Mouse (Mus musculus) urinary bladder, postnatal 14 days (tissue): ENCODE data around the gene Aph1b.

ENCODE experiments used
- DNase-seq: peaks from one replicate; pipeline ENCODE4 v3.0.0; 2021; ENCODE audit warnings: low spot score

Gene Aph1b

GRCm38 (mm10) chr9:66739516-66739915 lies 55.8 kb downstream of the Aph1b start:
- no peak for DNase-seq

- DNase-seq = no peak
These were observed 58.7 kb downstream of the Aph1b start for GRCm38 (mm10) chr9:66736551-66736950.

DNA sequence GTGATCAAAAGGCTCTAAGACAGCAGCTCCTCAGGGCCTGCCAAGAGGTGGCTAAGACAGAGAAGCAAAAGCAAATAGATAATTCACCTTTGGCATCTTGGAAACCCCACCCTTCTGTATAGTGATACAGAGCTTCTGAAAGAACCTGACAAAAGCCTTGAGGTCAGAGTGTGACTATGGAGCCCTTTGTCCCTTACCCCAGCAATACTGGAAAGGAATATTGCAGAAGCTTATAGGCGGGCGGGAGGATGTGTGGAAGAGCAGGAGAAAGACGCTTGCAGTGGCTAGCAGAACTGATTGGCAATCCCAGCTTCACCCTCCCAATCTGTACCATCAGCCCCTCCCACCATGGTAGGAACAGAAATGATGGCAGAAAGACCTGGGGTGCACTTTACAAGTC lies 59.3 kb downstream of the Aph1b start:
- no peak for DNase-seq

DNA sequence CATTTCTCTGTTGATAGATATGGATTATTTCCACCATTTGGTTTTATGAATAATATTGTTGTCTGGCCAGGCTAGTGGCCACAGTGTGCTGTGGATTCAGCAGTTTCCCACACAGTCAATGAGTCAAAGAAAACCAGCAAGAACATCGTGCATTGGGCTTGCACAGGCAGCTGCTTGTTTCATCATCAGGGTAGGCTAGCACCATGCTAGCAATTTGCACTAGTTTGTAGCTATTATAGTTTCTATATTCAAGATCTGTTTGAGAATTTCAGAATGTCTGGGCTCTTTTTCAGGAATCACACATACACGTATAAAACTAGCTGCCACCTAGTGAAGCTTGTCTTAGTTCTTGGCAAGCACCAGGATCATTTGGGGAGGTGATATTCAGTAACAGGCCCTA lies 60.2 kb downstream of the Aph1b start:
- DNase-seq = no peak

- DNase-seq = no peak
These were observed 60.7 kb downstream of the Aph1b start for GRCm38 (mm10) chr9:66734568-66734967.

GRCm38 (mm10) chr9:66732791-66733691 lies 62.2 kb downstream of the Aph1b start:
- DNase-seq = peak; percentile 53

- no peak for DNase-seq
These were observed 64.0 kb downstream of the Aph1b start for GRCm38 (mm10) chr9:66731284-66731683.

DNA sequence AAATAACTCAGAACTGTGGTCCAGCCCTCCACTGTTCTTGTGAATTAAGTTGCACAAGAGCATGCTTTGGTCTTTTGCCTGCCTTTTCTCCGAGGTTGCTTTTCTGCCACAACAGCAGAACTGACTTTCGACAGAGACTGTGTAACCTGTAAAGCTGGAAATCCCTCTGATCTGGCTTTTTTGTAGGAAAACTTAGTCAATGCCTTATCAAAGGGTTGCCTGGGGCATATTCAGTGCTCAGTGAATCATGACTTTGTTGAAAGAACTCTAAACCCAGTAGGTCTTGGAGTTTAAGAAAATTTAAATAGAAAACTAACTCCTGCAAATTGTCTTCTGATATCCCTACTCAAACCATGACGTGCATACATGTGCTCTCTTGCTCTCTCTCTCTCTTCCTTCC lies 64.7 kb downstream of the Aph1b start:
- DNase-seq = no peak

DNA sequence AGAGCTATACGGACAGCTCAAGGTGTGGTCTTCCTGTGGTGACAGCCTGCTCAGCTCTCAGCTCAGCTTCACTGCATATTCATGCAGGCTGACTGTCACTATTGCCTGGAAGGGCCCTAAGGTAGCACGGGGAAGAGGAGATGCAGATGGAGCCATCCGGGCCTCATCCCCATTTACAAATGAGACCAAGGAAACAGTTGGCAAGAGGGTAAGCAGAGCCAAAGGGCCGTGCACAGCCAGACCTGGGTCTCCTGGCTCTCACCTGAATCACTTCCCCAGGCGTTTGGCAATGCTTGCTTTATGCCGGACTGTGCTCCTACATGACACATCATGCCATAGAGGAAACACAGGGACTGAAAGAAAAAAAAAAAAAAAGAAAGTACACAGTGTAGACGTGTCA lies 68.0 kb downstream of the Aph1b start:
- no peak for DNase-seq

- no peak for DNase-seq
These were observed 69.7 kb downstream of the Aph1b start for GRCm38 (mm10) chr9:66725591-66725990.
